Mouse (Mus musculus) lung, adult 2 months (tissue): ENCODE results near the gene Tmub2. TPM values are rescaled to one million over a fixed set of nuclear protein-coding genes. Genes with fewer than 3 reads are reported as not detected.
"Not testable (repeated sequence)": the region's sequence is repeated elsewhere in the genome, so short reads cannot be mapped to it uniquely, and the experiment has no call there.

Experiments
- DNase-seq: peaks from one replicate; pipeline ENCODE4 v3.0.0; 2022
- H3K4me1 ChIP-seq: fragments of 200-500 bp; 2 replicates; pipeline ENCODE4 v1.6.1; 2011; ENCODE audit warnings: low read length; ENCODE audit not compliant: control insufficient read depth, insufficient read depth
- H3K4me3 ChIP-seq: fragments of 200-500 bp; replicated peaks from 2 replicates; pipeline ENCODE3; 2011; ENCODE audit warnings: low read depth, mild to moderate bottlenecking, control low read depth, low read length; ENCODE audit errors: extremely low read depth
- CTCF ChIP-seq: fragments of 200-500 bp; IDR thresholded peaks from 2 replicates; pipeline ENCODE4 v1.5.1; 2011; ENCODE audit warnings: mild to moderate bottlenecking, low read length, control low read depth; ENCODE audit not compliant: insufficient read depth
- POLR2A ChIP-seq: fragments of 200-500 bp; IDR thresholded peaks from 2 replicates; pipeline ENCODE4 v1.6.1; 2011; ENCODE audit warnings: low read depth, mild to moderate bottlenecking, control low read depth, low read length, borderline replicate concordance; ENCODE audit errors: extremely low read depth
- WGBS: fragments of 180-500 bp; shearing (Covaris S2); methylation state at CpG from one replicate; pipeline ENCODE4 v1.1.7; 2018; 5-methylcytosine and 5-hydroxymethylcytosine counted together
- polyA plus RNA-seq: library from polyadenylated mRNA; depleted of rRNA; stranded (reverse); fragments of >200 nt; gene quantifications from 2 replicates; pipeline ENCODE4 v1.2.3, GENCODE M21; 2012

Tmub2 gene
- polyA plus RNA-seq, 1 experiment, result 53.4 TPM

DNA sequence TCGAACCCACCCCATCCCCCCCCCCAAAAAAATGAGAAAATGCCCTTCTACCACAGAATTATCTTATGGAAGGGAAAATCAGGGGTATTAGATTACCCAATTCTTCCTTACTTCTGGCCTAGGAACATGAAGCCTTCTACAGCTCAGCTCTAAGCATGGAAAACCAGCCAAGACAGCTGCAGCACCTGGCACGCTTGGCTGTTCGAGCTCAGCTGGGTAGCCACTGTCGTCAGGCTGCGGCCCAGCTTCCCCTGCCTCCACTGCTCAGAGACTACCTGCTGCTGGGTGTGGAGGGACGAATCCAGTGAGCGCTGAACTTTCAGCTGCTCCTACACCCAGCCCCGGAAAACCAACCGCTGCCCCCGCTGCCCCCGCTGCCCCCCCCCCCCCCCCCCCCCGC, 7.0 kb upstream of the Tmub2 start:
- TF ChIP-seq POLR2A (no peak), CTCF (no peak)
- 0 out of 2 replicates have a peak, but pooled peaks cover 2% of the 10 kb centered on the region for H3K4me1 ChIP-seq
- 71% methylated on average over 10 of the region's 12 CpGs for WGBS
- H3K4me3 ChIP-seq, result no peak overlapping the region
- no peak for DNase-seq

GRCm38 (mm10) chr11:102279595-102279994, 5.1 kb upstream of the Tmub2 start:
- DNase-seq, result no peak
- Histone ChIP-seq H3K4me1 (0 out of 2 replicates have a peak, but pooled peaks cover 2% of the 10 kb centered on the region), H3K4me3 (no peak overlapping the region)
- TF ChIP-seq CTCF (no peak), POLR2A (no peak)
- WGBS, result 87% methylated on average over 3 of the region's 3 CpGs

DNA sequence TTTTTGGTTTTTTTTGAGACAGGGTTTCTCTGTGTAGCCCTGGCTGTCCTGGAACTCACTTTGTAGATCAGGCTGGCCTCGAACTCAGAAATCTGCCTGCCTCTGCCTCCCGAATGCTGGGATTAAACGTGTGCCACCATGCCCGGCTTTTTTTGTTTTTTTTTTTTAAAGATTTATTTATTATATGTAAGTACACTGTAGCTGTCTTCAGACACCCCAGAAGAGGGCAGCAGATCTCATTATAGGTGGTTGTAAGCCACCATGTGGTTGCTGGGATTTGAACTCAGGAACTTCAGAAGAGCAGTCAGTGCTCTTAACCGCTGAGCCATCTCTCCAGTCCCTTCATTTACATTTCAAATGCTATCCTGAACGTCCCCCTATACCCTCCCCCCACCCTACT, 4.5 kb upstream of the Tmub2 start:
- not testable (repeated sequence) for DNase-seq, H3K4me3 ChIP-seq, H3K4me1 ChIP-seq
- WGBS, result 56% methylated on average over 6 of the region's 6 CpGs

DNA sequence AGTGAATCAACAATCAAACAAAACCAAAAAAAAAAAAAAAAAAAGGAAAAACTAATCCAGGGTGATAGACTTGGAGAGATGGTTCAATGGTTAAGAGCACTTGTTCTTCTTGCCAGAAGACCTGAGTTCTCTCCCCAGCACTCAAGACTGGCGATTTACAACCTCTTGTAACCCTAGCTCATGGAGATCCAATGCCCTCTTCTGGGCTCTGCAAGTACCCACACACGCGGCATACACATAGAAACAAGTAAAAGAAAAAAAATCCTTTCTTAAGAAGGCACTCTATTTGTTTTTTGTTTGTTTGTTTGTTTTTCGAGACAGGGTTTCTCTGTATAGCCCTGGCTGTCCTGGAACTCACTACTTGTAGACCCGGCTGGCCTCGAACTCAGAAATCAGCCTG, 809 bp upstream of the Tmub2 start:
- Histone ChIP-seq H3K4me1 (0 out of 2 replicates have a peak, but pooled peaks cover 4% of the 10 kb centered on the region), H3K4me3 (no peak overlapping the region)
- WGBS, result 80% methylated on average over 6 of the region's 6 CpGs
- DNase-seq, result no peak
- no peak for TF ChIP-seq POLR2A
- no peak for TF ChIP-seq CTCF

- 0 out of 2 replicates have a peak, but pooled peaks cover 4% of the 10 kb centered on the region for H3K4me1 ChIP-seq
- no peak for DNase-seq
- TF ChIP-seq POLR2A (no peak), CTCF (no peak)
- H3K4me3 ChIP-seq, result peak overlapping the region; percentile 82
- WGBS, result 2% methylated on average over 31 of the region's 31 CpGs
Observed at GRCm38 (mm10) chr11:102285095-102285834, 534 bp downstream of the Tmub2 start.

DNA sequence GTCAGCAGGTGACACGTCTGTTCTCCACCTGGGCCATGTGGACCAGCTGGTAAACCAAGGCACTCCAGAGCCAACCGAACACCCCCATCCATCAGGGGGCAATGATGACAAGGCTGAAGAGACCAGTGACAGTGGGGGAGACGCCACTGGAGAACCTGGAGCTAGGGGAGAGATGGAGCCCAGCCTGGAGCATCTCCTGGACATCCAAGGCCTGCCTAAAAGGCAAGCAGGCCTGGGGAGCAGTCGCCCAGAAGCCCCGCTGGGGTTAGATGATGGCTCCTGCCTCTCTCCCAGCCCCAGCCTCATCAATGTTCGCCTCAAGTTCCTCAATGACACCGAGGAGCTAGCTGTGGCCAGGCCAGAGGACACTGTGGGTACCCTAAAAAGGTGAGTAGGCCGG, 2.8 kb downstream of the Tmub2 start:
- 90% methylated on average over 8 of the region's 8 CpGs for WGBS
- TF ChIP-seq POLR2A, result no peak
- TF ChIP-seq CTCF, result no peak
- Histone ChIP-seq H3K4me3 (no peak overlapping the region), H3K4me1 (0 out of 2 replicates have a peak, but pooled peaks cover 4% of the 10 kb centered on the region)
- no peak for DNase-seq

GRCm38 (mm10) chr11:102288027-102288804, 3.5 kb downstream of the Tmub2 start:
- H3K4me1 ChIP-seq, result 0 out of 2 replicates have a peak, but pooled peaks cover 4% of the 10 kb centered on the region
- 83% methylated on average over 8 of the region's 8 CpGs for WGBS
- no peak overlapping the region for H3K4me3 ChIP-seq
- TF ChIP-seq POLR2A, result no peak
- no peak for TF ChIP-seq CTCF
- no peak for DNase-seq

GRCm38 (mm10) chr11:102288913-102289312, 4.2 kb downstream of the Tmub2 start:
- H3K4me3 ChIP-seq, result no peak overlapping the region
- TF ChIP-seq POLR2A (no peak), CTCF (no peak)
- H3K4me1 ChIP-seq, result 0 out of 2 replicates have a peak, but pooled peaks cover 4% of the 10 kb centered on the region
- 64% methylated on average over 2 of the region's 2 CpGs for WGBS
- no peak for DNase-seq

DNA sequence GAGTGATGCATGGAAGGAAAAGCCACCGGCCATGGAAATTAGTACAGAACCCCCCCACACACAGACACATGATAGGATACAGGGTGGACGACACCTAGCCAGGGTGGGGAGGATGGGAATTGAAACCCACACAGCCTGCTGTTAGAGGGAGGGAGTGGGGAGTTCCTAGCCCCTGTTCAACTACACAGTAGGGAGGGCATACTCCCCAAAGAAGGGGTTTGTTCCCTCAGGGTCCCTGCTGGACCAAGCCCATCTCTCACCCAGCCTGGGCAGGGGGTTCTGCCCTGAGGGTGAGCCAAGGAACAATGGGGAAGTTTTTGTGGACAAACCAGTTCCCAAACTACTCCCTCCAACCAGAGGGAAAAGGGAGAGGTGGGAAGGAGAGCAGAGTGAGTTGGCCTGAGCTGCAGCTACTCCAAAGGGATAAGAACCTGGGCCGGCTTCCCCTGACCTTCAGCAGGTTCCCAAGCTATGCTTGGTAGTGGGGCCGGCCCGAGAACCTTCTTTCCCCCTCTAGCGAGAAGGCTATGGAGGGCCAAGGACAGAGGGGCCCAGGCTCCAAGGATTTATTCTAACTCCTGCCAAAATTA, 4.9 kb downstream of the Tmub2 start:
- DNase-seq, result no peak
- TF ChIP-seq POLR2A, result no peak
- no peak for TF ChIP-seq CTCF
- 62% methylated on average over 6 of the region's 6 CpGs for WGBS
- Histone ChIP-seq H3K4me1 (0 out of 2 replicates have a peak, but pooled peaks cover 4% of the 10 kb centered on the region), H3K4me3 (no peak overlapping the region)
